Mouse (Mus musculus) adrenal gland, postnatal 14 days (tissue): ENCODE measurements around the gene Mrgprx2. TPM values are rescaled to one million over a fixed set of nuclear protein-coding genes. Genes with fewer than 3 reads are reported as not detected.
"Not testable (repeated sequence)": the region's sequence is repeated elsewhere in the genome, so short reads cannot be mapped to it uniquely, and the experiment has no call there.

ENCODE experiments used
- DNase-seq: peaks from one replicate; pipeline ENCODE4 v3.0.0; 2021; ENCODE audit warnings: mixed read lengths
- long read RNA-seq, 2 experiments: library from polyadenylated mRNA; stranded (forward); transcript quantifications; one replicate each; pipeline ENCODE4 v2.0.0; 2021
- total RNA-seq: library from RNA; stranded (reverse); gene quantifications from 2 replicates; pipeline ENCODE4 v1.2.3, GENCODE M21; 2021

Gene Mrgprx2
- total RNA-seq = not detected in 2 replicates
- long read RNA-seq, experiment 1 = 0 reads
- long read RNA-seq, experiment 2 = 0 reads

DNA sequence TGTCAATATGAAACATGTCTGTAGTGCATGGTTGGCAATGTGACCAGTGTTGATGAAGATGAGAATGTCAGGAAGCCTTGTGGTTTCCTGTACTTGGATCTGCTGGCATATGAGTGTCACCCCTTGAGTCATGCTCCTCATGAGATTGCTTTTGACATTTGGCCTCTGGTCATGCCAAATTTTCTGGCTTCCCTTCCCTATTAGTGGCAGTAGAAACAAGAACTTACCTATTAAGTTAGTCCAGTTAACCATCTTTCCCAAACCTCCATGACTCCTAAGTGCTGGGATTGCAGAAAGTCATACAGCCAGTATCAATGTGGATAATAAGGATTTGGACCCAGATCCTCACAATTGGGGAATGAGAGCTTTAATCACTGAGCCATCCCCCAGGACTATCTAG is at the start of gene Mrgprx2:
Mrgprx2 (minus strand) TSS at position 101 of the 400 bp plus-strand sequence.
- no peak for DNase-seq

DNA sequence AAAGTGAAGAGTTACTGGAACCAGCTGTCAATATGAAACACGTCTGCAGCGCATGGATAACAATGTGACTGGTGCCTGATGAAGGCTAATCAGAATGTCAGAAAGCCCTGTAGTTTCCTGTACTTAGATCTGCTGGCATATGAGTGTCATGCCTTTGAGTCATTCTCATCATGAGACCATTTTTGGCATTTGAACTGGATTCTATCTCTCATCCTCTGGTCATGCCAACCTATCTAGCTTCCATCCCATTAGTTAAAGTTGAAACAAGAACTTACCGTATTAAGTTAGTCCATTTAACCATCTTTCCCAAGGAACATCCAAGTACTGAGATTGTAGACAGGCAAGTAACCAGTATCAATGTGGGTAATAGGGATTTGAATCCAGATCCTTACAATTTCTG is 42.9 kb downstream of the Mrgprx2 start, which contains the start of gene Mrgprb1:
Mrgprb1 (minus strand) TSS at position 101 of the 400 bp plus-strand sequence.
- DNase-seq = no peak

DNA sequence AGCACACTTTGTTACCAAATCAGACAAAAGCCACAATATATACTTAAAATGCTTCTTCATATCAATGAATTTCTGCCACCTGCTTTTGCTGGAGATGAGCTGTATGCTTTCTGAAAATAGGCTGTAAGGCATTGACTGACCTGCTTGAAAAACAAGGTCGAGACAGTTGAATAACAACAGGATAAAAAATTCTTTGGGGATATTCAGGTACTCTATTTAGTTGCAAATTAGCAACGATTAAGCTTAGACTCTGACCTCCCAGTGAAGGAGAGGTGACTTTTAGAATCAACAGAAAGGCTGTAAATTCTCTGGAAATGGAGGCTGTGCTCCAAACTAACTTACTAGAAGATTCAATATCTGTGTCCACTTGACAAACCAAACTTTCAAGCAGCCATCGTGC is 62.5 kb downstream of the Mrgprx2 start:
- DNase-seq = no peak

DNA sequence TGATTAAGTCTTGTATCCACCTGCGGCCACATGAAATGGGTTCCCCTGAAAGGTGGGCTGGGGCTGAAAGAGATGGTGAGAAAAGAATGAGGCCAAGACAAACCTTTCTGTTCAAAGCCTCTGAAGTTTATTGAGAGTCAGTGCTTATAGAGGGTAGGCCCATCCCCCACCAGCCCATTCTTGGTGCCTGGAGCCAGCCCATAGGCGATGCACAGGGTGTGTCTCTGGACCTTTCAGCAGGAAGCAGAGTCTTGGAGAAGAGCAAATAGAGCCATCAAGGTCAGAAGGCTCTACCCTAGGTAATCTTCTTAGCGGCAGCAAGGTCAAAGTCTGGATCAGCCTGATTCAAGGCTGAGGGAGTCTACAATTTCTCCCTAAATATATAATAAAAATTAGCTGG is 63.2 kb downstream of the Mrgprx2 start:
- not testable (repeated sequence) for DNase-seq

Other genes with a start within 250 kb of the Mrgprx2 start
- not detected in 2 replicates for gene Mrgprb8, start 110.8 kb downstream of the Mrgprx2 start, total RNA-seq
- 0.11 and 0.30 TPM in 2 replicates for gene Mrgprb1, start 43.0 kb downstream of the Mrgprx2 start, total RNA-seq
- 0.22 TPM in 1 of 2 replicates, not detected in the other for gene Mrgprb2, start 58.8 kb upstream of the Mrgprx2 start, total RNA-seq
- gene Mrgprb3, start 144.5 kb upstream of the Mrgprx2 start, total RNA-seq = not detected in 2 replicates